Mouse (Mus musculus): ENCODE measurements around the gene A930004D18Rik. TPM values are rescaled to one million over a fixed set of nuclear protein-coding genes. Genes with fewer than 3 reads are reported as not detected.

Gene A930004D18Rik
- total and polyA plus RNA-seq, 2 experiments: 1.9 to 2.8 TPM

DNA sequence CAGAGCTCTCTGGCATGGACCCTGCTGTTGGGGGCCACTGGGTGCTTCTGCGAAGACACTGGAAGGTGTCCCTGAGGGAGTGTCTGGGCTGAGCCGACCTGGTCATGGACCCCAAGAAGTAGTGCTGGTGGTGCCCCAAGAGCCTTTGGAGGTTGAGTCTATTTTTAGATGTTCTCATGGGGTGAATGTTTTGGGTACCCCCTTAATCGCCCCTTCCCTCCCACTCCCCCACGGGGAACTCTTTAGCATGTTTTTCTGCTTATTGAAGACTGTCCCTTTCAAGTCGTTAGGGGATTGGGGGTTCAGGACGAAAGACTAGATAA lies 28.1 kb upstream of the A930004D18Rik start:
- Histone ChIP-seq H3K4me1 (ENCODE audit: control insufficient read depth, insufficient read depth, low read length) (peaks cover 10% of the 10 kb centered on the region), H3K9ac (ENCODE audit: low read depth, low read length) (peak overlapping the region; percentile 87), H3K27ac (replicated peaks; ENCODE audit: insufficient read depth, low read depth, low read length) (peak overlapping the region; percentile 75), H3K79me2 (ENCODE audit: control insufficient read depth, insufficient read depth, low read length) (peaks cover 14% of the 10 kb centered on the region), H3K36me3 (ENCODE audit: control insufficient read depth, insufficient read depth, low read length) (peaks cover 6% of the 10 kb centered on the region), H3K4me3 (ENCODE audit: insufficient read depth, low read depth, low read length) (peak overlapping the region; percentile 84), H3K27me3 (ENCODE audit: control insufficient read depth, insufficient read depth, low read length) (no peaks in the 10 kb centered on the region)
- 5% methylated on average over 6 of the region's 6 CpGs for WGBS
- no peak for TF ChIP-seq CTCF (IDR thresholded peaks at IDR 0.05; ENCODE audit: low read depth, low read length)
- no peak for TF ChIP-seq POLR2A (IDR thresholded peaks at IDR 0.05; ENCODE audit: extremely low read depth, insufficient read depth, low read length)
- no peak for DNase-seq (ENCODE audit: extremely low read depth, low read depth, low spot score)

DNA sequence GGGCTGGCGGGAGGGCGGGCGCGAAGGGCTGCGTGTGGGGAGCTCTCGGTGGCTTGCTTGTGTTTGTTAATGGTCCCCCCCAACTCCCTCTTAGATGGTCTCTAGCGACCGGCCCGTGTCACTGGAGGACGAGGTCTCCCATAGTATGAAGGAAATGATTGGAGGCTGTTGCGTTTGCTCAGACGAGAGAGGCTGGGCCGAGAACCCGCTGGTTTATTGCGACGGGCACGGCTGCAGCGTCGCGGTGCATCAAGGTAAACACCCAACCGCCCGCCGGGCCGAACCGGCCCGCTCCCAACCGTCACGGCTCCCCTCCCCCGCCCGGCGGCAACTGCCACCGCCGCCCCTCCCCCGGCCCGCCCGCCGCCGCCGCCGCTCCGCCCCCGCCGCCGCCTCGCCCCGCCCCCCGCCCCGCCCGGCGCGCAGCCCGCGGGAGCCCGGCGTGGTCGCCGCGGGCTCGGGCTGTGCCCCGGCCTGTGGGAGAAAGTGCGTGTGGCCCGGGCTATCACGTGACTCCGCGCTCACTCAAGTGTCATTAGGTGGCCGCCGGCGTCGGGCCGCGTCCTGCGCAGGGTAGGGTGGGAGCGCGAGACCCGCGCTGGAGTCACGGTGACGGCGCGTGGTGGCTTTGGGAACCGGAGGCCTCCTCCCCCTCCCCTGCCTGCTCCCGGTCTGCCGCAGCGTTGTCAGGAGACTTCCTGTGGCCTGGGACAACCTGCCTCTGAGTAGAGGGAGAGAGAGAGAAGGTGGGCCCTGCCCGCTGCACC lies 27.6 kb upstream of the A930004D18Rik start:
- peak; percentile 58 for DNase-seq (ENCODE audit: extremely low read depth, low read depth, low spot score)
- Histone ChIP-seq H3K36me3 (ENCODE audit: control insufficient read depth, insufficient read depth, low read length) (peaks cover 6% of the 10 kb centered on the region), H3K27ac (replicated peaks; ENCODE audit: insufficient read depth, low read depth, low read length) (peak overlapping the region; percentile 97), H3K27me3 (ENCODE audit: control insufficient read depth, insufficient read depth, low read length) (no peaks in the 10 kb centered on the region), H3K79me2 (ENCODE audit: control insufficient read depth, insufficient read depth, low read length) (peaks cover 14% of the 10 kb centered on the region), H3K4me1 (ENCODE audit: control insufficient read depth, insufficient read depth, low read length) (peaks cover 10% of the 10 kb centered on the region), H3K4me3 (ENCODE audit: insufficient read depth, low read depth, low read length) (peak overlapping the region; percentile 99), H3K9ac (ENCODE audit: low read depth, low read length) (peak overlapping the region; percentile 100)
- TF ChIP-seq POLR2A (IDR thresholded peaks at IDR 0.05; ENCODE audit: extremely low read depth, insufficient read depth, low read length): peak; percentile 70
- no peak for TF ChIP-seq CTCF (IDR thresholded peaks at IDR 0.05; ENCODE audit: low read depth, low read length)
- WGBS: 0% methylated on average over 56 of the region's 85 CpGs

DNA sequence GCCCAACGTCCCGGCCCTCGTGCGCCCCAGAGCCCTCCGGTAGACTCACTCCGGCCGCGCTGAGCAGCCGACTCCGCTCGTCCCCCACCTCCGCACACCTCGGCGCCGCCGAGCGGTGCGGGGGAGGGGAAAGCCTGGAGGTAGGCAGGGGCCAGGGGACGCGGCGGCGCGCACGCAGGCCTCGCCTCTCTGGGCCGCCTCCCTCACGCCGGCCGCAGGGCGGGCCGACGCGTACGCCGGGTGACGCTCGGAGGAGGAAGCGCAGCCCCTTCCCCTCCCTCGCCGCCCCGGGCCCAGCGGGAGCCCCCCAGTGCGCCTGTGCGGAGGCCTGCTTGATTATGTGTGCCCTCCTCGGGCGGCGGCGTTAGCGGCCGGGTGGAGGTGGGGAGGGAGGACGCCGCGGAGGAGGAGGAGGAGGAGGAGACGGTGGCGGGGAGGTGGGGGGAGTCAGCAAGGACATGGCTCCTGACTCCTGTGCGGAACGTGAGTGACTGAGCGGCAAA lies 26.9 kb upstream of the A930004D18Rik start:
- peaks cover 5% of the 10 kb centered on the region for H3K36me3 ChIP-seq (ENCODE audit: control insufficient read depth, insufficient read depth, low read length)

DNA sequence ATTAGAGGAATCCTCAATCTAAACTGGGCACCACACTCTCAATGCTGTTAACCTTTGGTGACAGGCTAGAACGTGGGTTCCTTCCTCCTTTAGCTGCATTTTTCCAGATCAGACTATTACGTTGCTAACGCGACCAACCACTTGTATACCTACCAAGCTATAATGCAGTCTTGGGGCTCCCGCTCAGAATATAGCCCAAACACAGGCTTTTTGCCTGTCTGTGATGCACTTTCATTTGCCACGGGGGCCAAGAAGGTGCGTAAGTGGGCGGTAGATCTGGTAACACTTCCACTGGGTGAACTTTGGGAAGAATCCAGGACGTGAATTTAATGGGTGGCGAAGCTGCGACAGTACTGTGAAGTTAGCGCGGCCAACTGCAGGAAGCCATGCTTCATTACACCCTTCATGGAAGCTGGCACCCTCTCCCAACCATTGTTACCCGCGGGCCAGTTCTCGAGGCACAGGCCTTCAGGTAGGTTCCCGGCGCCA lies 26.3 kb upstream of the A930004D18Rik start:
- Histone ChIP-seq H3K4me1 (ENCODE audit: control insufficient read depth, insufficient read depth, low read length) (peaks cover 9% of the 10 kb centered on the region), H3K4me3 (ENCODE audit: insufficient read depth, low read depth, low read length) (peak overlapping the region; percentile 99), H3K9ac (ENCODE audit: low read depth, low read length) (peak overlapping the region; percentile 100), H3K27me3 (ENCODE audit: control insufficient read depth, insufficient read depth, low read length) (no peaks in the 10 kb centered on the region), H3K79me2 (ENCODE audit: control insufficient read depth, insufficient read depth, low read length) (peaks cover 11% of the 10 kb centered on the region), H3K27ac (replicated peaks; ENCODE audit: insufficient read depth, low read depth, low read length) (peak overlapping the region; percentile 97), H3K36me3 (ENCODE audit: control insufficient read depth, insufficient read depth, low read length) (peaks cover 5% of the 10 kb centered on the region)
- TF ChIP-seq CTCF (IDR thresholded peaks at IDR 0.05; ENCODE audit: low read depth, low read length): 0 out of 2 replicates have a peak, but pooled peaks have one; percentile 9
- TF ChIP-seq POLR2A (IDR thresholded peaks at IDR 0.05; ENCODE audit: extremely low read depth, insufficient read depth, low read length): no peak
- DNase-seq (ENCODE audit: extremely low read depth, low read depth, low spot score): peak; percentile 77
- WGBS: 0% methylated on average over 18 of the region's 18 CpGs

More for the DNA sequence above, 26.9 kb upstream of the A930004D18Rik start:
- WGBS: under 1% methylated on average over 44 of the region's 58 CpGs
- TF ChIP-seq POLR2A (IDR thresholded peaks at IDR 0.05; ENCODE audit: extremely low read depth, insufficient read depth, low read length) (peak; percentile 75), CTCF (IDR thresholded peaks at IDR 0.05; ENCODE audit: low read depth, low read length) (no peak)
- Histone ChIP-seq H3K27ac (replicated peaks; ENCODE audit: insufficient read depth, low read depth, low read length) (peak overlapping the region; percentile 97), H3K9ac (ENCODE audit: low read depth, low read length) (peak overlapping the region; percentile 100), H3K27me3 (ENCODE audit: control insufficient read depth, insufficient read depth, low read length) (no peaks in the 10 kb centered on the region), H3K79me2 (ENCODE audit: control insufficient read depth, insufficient read depth, low read length) (peaks cover 12% of the 10 kb centered on the region), H3K4me1 (ENCODE audit: control insufficient read depth, insufficient read depth, low read length) (peaks cover 9% of the 10 kb centered on the region), H3K4me3 (ENCODE audit: insufficient read depth, low read depth, low read length) (peak overlapping the region; percentile 99)
- peak; percentile 65 for DNase-seq (ENCODE audit: extremely low read depth, low read depth, low spot score)

DNA sequence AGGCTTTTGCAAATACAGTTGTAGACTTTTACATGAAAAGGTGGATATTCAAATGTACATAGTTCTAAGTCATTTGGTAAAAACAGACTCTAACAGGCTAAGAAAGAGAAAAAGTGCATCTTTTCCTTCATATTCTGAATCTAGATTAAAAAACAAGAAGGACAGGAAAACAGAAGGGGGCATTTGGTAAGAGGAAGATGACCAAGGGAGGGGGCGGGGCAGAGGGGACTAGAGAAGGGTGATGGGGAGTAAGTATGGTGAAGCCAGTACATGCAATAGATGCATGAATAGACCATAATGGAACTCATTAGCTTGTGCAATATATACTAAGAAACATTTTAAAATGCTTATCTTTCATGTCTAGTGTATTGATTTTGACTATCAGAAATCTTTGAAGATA lies 22.9 kb upstream of the A930004D18Rik start:
- Histone ChIP-seq H3K27ac (replicated peaks; ENCODE audit: insufficient read depth, low read depth, low read length) (no peak overlapping the region), H3K9ac (ENCODE audit: low read depth, low read length) (no peak overlapping the region), H3K27me3 (ENCODE audit: control insufficient read depth, insufficient read depth, low read length) (no peaks in the 10 kb centered on the region), H3K79me2 (ENCODE audit: control insufficient read depth, insufficient read depth, low read length) (peaks cover 2% of the 10 kb centered on the region), H3K36me3 (ENCODE audit: control insufficient read depth, insufficient read depth, low read length) (no peaks in the 10 kb centered on the region), H3K4me3 (ENCODE audit: insufficient read depth, low read depth, low read length) (no peak overlapping the region), H3K4me1 (ENCODE audit: control insufficient read depth, insufficient read depth, low read length) (peaks cover 3% of the 10 kb centered on the region; the same call in 1 of the 2 replicates)
- TF ChIP-seq POLR2A (IDR thresholded peaks at IDR 0.05; ENCODE audit: extremely low read depth, insufficient read depth, low read length): no peak
- no peak for TF ChIP-seq CTCF (IDR thresholded peaks at IDR 0.05; ENCODE audit: low read depth, low read length)
- no peak for DNase-seq (ENCODE audit: extremely low read depth, low read depth, low spot score)
- 100% methylated on average over 1 of the region's 1 CpGs for WGBS

DNA sequence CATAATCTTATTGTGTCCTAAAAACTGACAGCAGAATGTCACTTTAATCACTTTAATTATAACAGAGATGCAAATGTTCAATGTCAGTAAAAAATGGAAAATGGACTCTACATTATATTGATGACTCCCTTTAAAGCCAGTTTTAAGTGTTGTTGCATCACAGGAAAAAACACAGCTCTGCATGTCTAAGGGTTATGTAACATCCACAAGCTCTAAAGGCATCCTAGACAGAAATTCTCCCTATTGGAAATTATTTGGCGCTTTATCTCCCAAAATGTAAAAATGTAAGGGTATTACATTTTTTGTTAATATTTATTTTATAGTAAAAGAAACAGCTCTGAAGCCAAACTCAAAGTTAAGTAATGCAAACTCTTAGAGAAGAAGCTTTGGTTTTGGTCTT lies 22.4 kb upstream of the A930004D18Rik start:
- TF ChIP-seq CTCF (IDR thresholded peaks at IDR 0.05; ENCODE audit: low read depth, low read length) (no peak), POLR2A (IDR thresholded peaks at IDR 0.05; ENCODE audit: extremely low read depth, insufficient read depth, low read length) (no peak)
- no peak overlapping the region for H3K4me3 ChIP-seq (ENCODE audit: insufficient read depth, low read depth, low read length)
- 80% methylated on average over 1 of the region's 1 CpGs for WGBS

More for the DNA sequence above, 22.4 kb upstream of the A930004D18Rik start:
- Histone ChIP-seq H3K4me1 (ENCODE audit: control insufficient read depth, insufficient read depth, low read length) (peaks cover 7% of the 10 kb centered on the region; the same call in 1 of the 2 replicates), H3K9ac (ENCODE audit: low read depth, low read length) (no peak overlapping the region), H3K27ac (replicated peaks; ENCODE audit: insufficient read depth, low read depth, low read length) (no peak overlapping the region), H3K36me3 (ENCODE audit: control insufficient read depth, insufficient read depth, low read length) (no peaks in the 10 kb centered on the region), H3K27me3 (ENCODE audit: control insufficient read depth, insufficient read depth, low read length) (no peaks in the 10 kb centered on the region), H3K79me2 (ENCODE audit: control insufficient read depth, insufficient read depth, low read length) (no peaks in the 10 kb centered on the region)
- no peak for DNase-seq (ENCODE audit: extremely low read depth, low read depth, low spot score)

Measured in liver, adult 2 months (tissue).